Mouse (Mus musculus): ENCODE data around the gene Mt4. TPM values are rescaled to one million over a fixed set of nuclear protein-coding genes. Genes with fewer than 3 reads are reported as not detected.

The Mt4 gene
- polyA plus RNA-seq, 1 experiment, result not detected

GRCm38 (mm10) chr8:94185791-94186190 is 48.8 kb downstream of the Mt4 start:
- no peak overlapping the region for H3K4me3 ChIP-seq (ENCODE audit: insufficient read depth, low read length)

GRCm38 (mm10) chr8:94186542-94186941 is 49.5 kb downstream of the Mt4 start:
- Histone ChIP-seq H3K27ac (ENCODE audit: insufficient read depth, low read length) (no peak overlapping the region), H3K4me1 (ENCODE audit: control insufficient read depth, insufficient read depth, low read length) (peaks cover 5% of the 10 kb centered on the region), H3K4me3 (ENCODE audit: insufficient read depth, low read length) (no peak overlapping the region)
- TF ChIP-seq POLR2A (IDR thresholded peaks at IDR 0.05; ENCODE audit: low read depth, low read length) (no peak), CTCF (IDR thresholded peaks at IDR 0.05; ENCODE audit: borderline replicate concordance, insufficient read depth, low read length) (peak; percentile 56; the same call in 1 of the 2 replicates)

More at GRCm38 (mm10) chr8:94185791-94186190, 48.8 kb downstream of the Mt4 start:
- TF ChIP-seq CTCF (IDR thresholded peaks at IDR 0.05; ENCODE audit: borderline replicate concordance, insufficient read depth, low read length), result no peak
- TF ChIP-seq POLR2A (IDR thresholded peaks at IDR 0.05; ENCODE audit: low read depth, low read length), result no peak
- Histone ChIP-seq H3K4me1 (ENCODE audit: control insufficient read depth, insufficient read depth, low read length) (peaks cover 5% of the 10 kb centered on the region), H3K27ac (ENCODE audit: insufficient read depth, low read length) (no peak overlapping the region)

- no peak overlapping the region for H3K4me3 ChIP-seq (ENCODE audit: insufficient read depth, low read length)
- H3K4me1 ChIP-seq (ENCODE audit: control insufficient read depth, insufficient read depth, low read length), result peaks cover 5% of the 10 kb centered on the region
- no peak for TF ChIP-seq POLR2A (IDR thresholded peaks at IDR 0.05; ENCODE audit: low read depth, low read length)
- TF ChIP-seq CTCF (IDR thresholded peaks at IDR 0.05; ENCODE audit: borderline replicate concordance, insufficient read depth, low read length), result no peak
- no peak overlapping the region for H3K27ac ChIP-seq (ENCODE audit: insufficient read depth, low read length)
Observed at GRCm38 (mm10) chr8:94187290-94188002, 50.4 kb downstream of the Mt4 start.

Other genes starting within 250 kb of the Mt4 start
- 91.0 and 96.3 TPM in 2 replicates for gene Amfr, start 124.4 kb upstream of the Mt4 start, polyA plus RNA-seq (2011; ENCODE audit: insufficient read length, low read depth, missing spikeins)
- 108 and 120 TPM in 2 replicates for gene Nudt21, start 100.2 kb upstream of the Mt4 start, polyA plus RNA-seq (2011; ENCODE audit: insufficient read length, low read depth, missing spikeins)
- gene Ogfod1, start 100.0 kb upstream of the Mt4 start, polyA plus RNA-seq (2011; ENCODE audit: insufficient read length, low read depth, missing spikeins), result 23.1 and 27.8 TPM in 2 replicates
- 4.7 and 8.7 TPM in 2 replicates for gene Bbs2, start 38.3 kb upstream of the Mt4 start, polyA plus RNA-seq (2011; ENCODE audit: insufficient read length, low read depth, missing spikeins)
- gene Mt3, start 15.4 kb downstream of the Mt4 start, polyA plus RNA-seq (2011; ENCODE audit: insufficient read length, low read depth, missing spikeins), result 3.3 TPM in 1 of 2 replicates, not detected in the other
- 199 and 340 TPM in 2 replicates for gene Mt2, start 35.5 kb downstream of the Mt4 start, polyA plus RNA-seq (2011; ENCODE audit: insufficient read length, low read depth, missing spikeins)
- gene Mt1, start 41.9 kb downstream of the Mt4 start, polyA plus RNA-seq (2011; ENCODE audit: insufficient read length, low read depth, missing spikeins), result 435 and 525 TPM in 2 replicates
- gene Nup93, start 77.4 kb downstream of the Mt4 start, polyA plus RNA-seq (2011; ENCODE audit: insufficient read length, low read depth, missing spikeins), result 58.2 and 65.0 TPM in 2 replicates
- 0.13 TPM in 1 of 2 replicates, not detected in the other for gene Slc12a3, start 192.0 kb downstream of the Mt4 start, polyA plus RNA-seq (2011; ENCODE audit: insufficient read length, low read depth, missing spikeins)
- gene Herpud1, start 249.2 kb downstream of the Mt4 start, polyA plus RNA-seq (2011; ENCODE audit: insufficient read length, low read depth, missing spikeins), result 93.3 and 103 TPM in 2 replicates